In genomic region chr17:80577639-80578038, GRCm38 (mm10) we compare ENCODE assay signal across 8 mouse cellular contexts. TPM values are rescaled to one million over a fixed set of nuclear protein-coding genes. Genes with fewer than 3 reads are reported as not detected.
A peak's percentile ranks its signal among the peaks of the same experiment; 100 is the strongest.
DNase-seq lines count a peak whose midpoint lies in the region; ATAC-seq and TF ChIP-seq lines count a peak whose summit lies in the region.

Cdkl4 (minus strand) TSS chr17:80577813.

- ATAC-seq in heart, embryonic 11.5 days (replicated peaks; ENCODE audit: insufficient number of reproducible peaks, low FRiP score, low TSS enrichment) = no peak
- no peak for ATAC-seq in limb, embryonic 15.5 days (ENCODE audit: insufficient number of reproducible peaks, low FRiP score, low TSS enrichment, low read depth)

- no peaks in the 10 kb centered on the region for H3K9me3 ChIP-seq in heart, embryonic 11.5 days (replicated peaks; ENCODE audit: control insufficient read depth, low read length)
- no peaks in the 10 kb centered on the region for H3K9me3 ChIP-seq in limb, embryonic 15.5 days

- TF ChIP-seq POLR2A in testis, adult 2 months (IDR thresholded peaks at IDR 0.05; ENCODE audit: control insufficient read depth, low read depth, low read length) = no peak

- no peak for TF ChIP-seq CTCF in testis, adult 2 months (IDR thresholded peaks at IDR 0.05; ENCODE audit: control insufficient read depth, insufficient read depth, insufficient replicate concordance, low read depth, low read length)

- no peak for DNase-seq in heart, adult 8-10 months (ENCODE audit: low spot score)
- no peak for DNase-seq in testis, postnatal 10 days (ENCODE audit: low spot score)
- DNase-seq in adrenal gland, postnatal 36 days = no peak
- DNase-seq in right cerebral cortex, adult 2 months (ENCODE audit: low spot score in 2 of 2) = no peak
- DNase-seq in cerebellum, postnatal 4 days (ENCODE audit: low spot score in 2 of 2) = no peak

- no peak within 1 kb of the TSS for H3K27ac ChIP-seq in heart, embryonic 11.5 days (ENCODE audit: low read depth, low read length)
- H3K27ac ChIP-seq in testis, adult 2 months (ENCODE audit: control insufficient read depth, insufficient read depth, low read depth, low read length) = peak within 1 kb of the TSS; percentile 81
- H3K27ac ChIP-seq in limb, embryonic 15.5 days = no peak within 1 kb of the TSS

- 64% methylated on average over 15 of the region's 15 CpGs for WGBS in heart, embryonic 11.5 days (ENCODE audit: insufficient replicate concordance)
- 66% methylated on average over 15 of the region's 15 CpGs for WGBS in limb, embryonic 15.5 days

- 0 out of 2 replicates have a peak, but pooled peaks cover 2% of the 10 kb centered on the region for H3K27me3 ChIP-seq in heart, embryonic 11.5 days (ENCODE audit: control insufficient read depth, insufficient read depth, low read length)
- no peaks in the 10 kb centered on the region for H3K27me3 ChIP-seq in testis, adult 2 months (ENCODE audit: control insufficient read depth, insufficient read depth, low read length)
- H3K27me3 ChIP-seq in limb, embryonic 15.5 days = no peaks in the 10 kb centered on the region

- peak within 1 kb of the TSS; percentile 64 for H3K9ac ChIP-seq in heart, embryonic 11.5 days (ENCODE audit: low read depth, low read length)
- H3K9ac ChIP-seq in limb, embryonic 15.5 days = peak within 1 kb of the TSS; percentile 33; the same call in 1 of the 2 replicates

- no peaks in the 10 kb centered on the region; the same call in 1 of the 2 replicates for H3K36me3 ChIP-seq in heart, embryonic 11.5 days (ENCODE audit: control insufficient read depth, insufficient read depth, low read length)
- H3K36me3 ChIP-seq in testis, adult 2 months (ENCODE audit: control insufficient read depth, insufficient read depth, low read length) = no peaks in the 10 kb centered on the region; the same call in 1 of the 2 replicates
- H3K36me3 ChIP-seq in limb, embryonic 15.5 days = peaks cover 24% of the 10 kb centered on the region

- 0 out of 2 replicates have a peak, but pooled peaks cover 2% of the 10 kb centered on the region for H3K4me1 ChIP-seq in heart, embryonic 11.5 days (ENCODE audit: control insufficient read depth, insufficient read depth, low read length)
- peaks cover 9% of the 10 kb centered on the region for H3K4me1 ChIP-seq in testis, adult 2 months (ENCODE audit: control insufficient read depth, insufficient read depth, low read length)
- peaks cover 5% of the 10 kb centered on the region; the same call in 1 of the 2 replicates for H3K4me1 ChIP-seq in limb, embryonic 15.5 days

- H3K4me3 ChIP-seq in heart, embryonic 11.5 days (ENCODE audit: low read depth, low read length) = peak within 1 kb of the TSS; percentile 47
- peak within 1 kb of the TSS; percentile 95 for H3K4me3 ChIP-seq in testis, adult 2 months (ENCODE audit: control insufficient read depth, low read depth, low read length)
- H3K4me3 ChIP-seq in limb, embryonic 15.5 days = peak within 1 kb of the TSS; percentile 42

- H3K4me2 ChIP-seq in heart, embryonic 11.5 days = peak within 1 kb of the TSS; percentile 92
- H3K4me2 ChIP-seq in limb, embryonic 15.5 days = peak within 1 kb of the TSS; percentile 94

RNA-seq across cellular contexts. Expression of gene Cdkl4, which starts in this region (rescaled TPM):
- polyA plus RNA-seq in heart, embryonic 11.5 days (2014; fragmentation: Nextera tagmentation; extraction: Ambion mirVana) = 0.11 TPM in 1 of 2 replicates, not detected in the other
- under 1 TPM in 3 of 4 experiments, not detected in 1; 0.11 to 0.26 (median 0.25) TPM for total RNA-seq in heart, adult 8-10 months (2022)
- 18.3 and 19.6 TPM in 2 replicates for polyA plus RNA-seq in testis, adult 2 months (2012; rRNA removed)
- 0.18 and 0.21 TPM in 2 replicates for polyA plus RNA-seq in limb, embryonic 15.5 days (2015; fragmentation: Nextera tagmentation; extraction: Ambion mirVana)
- total RNA-seq in adrenal gland, postnatal 36 days (2021) = under 1 TPM in 1 of 2 experiments, not detected in 1; 0.20 TPM

Comparison
In these comparisons a context has a peak if more than half of its experiments do, and no peak if none do; other contexts are left out.
1. RNA of gene Cdkl4 (polyA plus RNA-seq): 18.3 to 19.6 TPM in testis, adult 2 months; 0.18 to 0.21 TPM in limb, embryonic 15.5 days and 0.11 TPM in heart, embryonic 11.5 days; every median in the first group is over 10 times any median in the second.
2. H3K4me3 ChIP-seq: peak in every context shown above with its lines; median percentile 95 in testis, adult 2 months; 47 in heart, embryonic 11.5 days; 42 in limb, embryonic 15.5 days.